Mouse (Mus musculus) neural tube, embryonic 11.5 days (tissue): ENCODE measurements around the gene Inpp1. TPM values are rescaled to one million over a fixed set of nuclear protein-coding genes. Genes with fewer than 3 reads are reported as not detected.
"Not testable (repeated sequence)": the region's sequence is repeated elsewhere in the genome, so short reads cannot be mapped to it uniquely, and the experiment has no call there.

Source experiments
- ATAC-seq: fragments of 200-750 bp; cut with Nextera tagmentation; 2 replicates; pipeline ENCODE4 v1.8.0; 2017; ENCODE audit warnings: moderate number of reproducible peaks, mild to moderate bottlenecking, moderate TSS enrichment, moderate library complexity; ENCODE audit not compliant: insufficient read depth, low FRiP score, low TSS enrichment
- DNase-seq: peaks from one replicate; pipeline ENCODE4 v3.0.0-alpha.2; 2015; ENCODE audit warnings: low spot score
- H3K27ac ChIP-seq: fragments of 300-500 bp; sonication (generic); 2 replicates; pipeline ENCODE4 v1.5.1; 2014; ENCODE audit warnings: low read depth, mild to moderate bottlenecking, low read length
- H3K27me3 ChIP-seq: fragments of 300-500 bp; sonication (generic); 2 replicates; pipeline ENCODE4 v1.6.1; 2014; ENCODE audit warnings: mild to moderate bottlenecking, low read length, mixed read lengths; ENCODE audit not compliant: control insufficient read depth, insufficient read depth
- H3K36me3 ChIP-seq: fragments of 300-500 bp; sonication (generic); 2 replicates; pipeline ENCODE4 v1.6.1; 2014; ENCODE audit warnings: mild to moderate bottlenecking, low read length, moderate library complexity, mixed read lengths; ENCODE audit not compliant: control insufficient read depth, insufficient read depth
- H3K4me1 ChIP-seq: fragments of 300-500 bp; sonication (generic); 2 replicates; pipeline ENCODE4 v1.6.1; 2014; ENCODE audit warnings: low read length, mixed read lengths; ENCODE audit not compliant: control insufficient read depth, insufficient read depth
- H3K4me2 ChIP-seq: fragments of 300-500 bp; sonication (generic); 2 replicates; pipeline ENCODE4 v1.6.1; 2014; ENCODE audit warnings: low read depth, mild to moderate bottlenecking, moderate library complexity
- H3K4me3 ChIP-seq: fragments of 300-500 bp; sonication (generic); 2 replicates; pipeline ENCODE4 v1.5.1; 2014; ENCODE audit warnings: low read depth, low read length
- H3K9ac ChIP-seq: fragments of 300-500 bp; sonication (generic); 2 replicates; pipeline ENCODE4 v1.6.1; 2014; ENCODE audit warnings: mild to moderate bottlenecking, low read length
- H3K9me3 ChIP-seq: fragments of 300-500 bp; sonication (generic); 2 replicates; pipeline ENCODE4 v1.6.1; 2016; ENCODE audit warnings: low read length; ENCODE audit not compliant: control insufficient read depth
- WGBS: fragments of 180-500 bp; shearing (Covaris S2); extraction: QIAGEN DNeasy Blood & Tissue Kit; methylation state at CpG from one replicate; pipeline ENCODE4 v1.1.7; 2014; 5-methylcytosine and 5-hydroxymethylcytosine counted together
- polyA plus RNA-seq: library from polyadenylated mRNA; unstranded; fragments of >200 nt; fragmentation: Nextera tagmentation; extraction: Ambion mirVana; gene quantifications from 2 replicates; pipeline ENCODE4 v1.2.1, GENCODE M21; 2014

Gene Inpp1
- polyA plus RNA-seq, result 11.3 and 12.4 TPM in 2 replicates

GRCm38 (mm10) chr1:52816910-52817812, at the start of gene Inpp1:
Gene Inpp1 (minus strand): TSS chr1:52817688.
- Histone ChIP-seq H3K4me3 (peak within 1 kb of the TSS; percentile 69), H3K4me2 (peak within 1 kb of the TSS; percentile 86), H3K27me3 (no peaks in the 10 kb centered on the region), H3K4me1 (no peaks in the 10 kb centered on the region), H3K27ac (0 out of 2 replicates have a peak within 1 kb of the TSS, but pooled peaks have one; percentile 14), H3K9ac (peak within 1 kb of the TSS; percentile 86), H3K36me3 (no peaks in the 10 kb centered on the region), H3K9me3 (no peaks in the 10 kb centered on the region)
- peak; percentile 75 for ATAC-seq
- under 1% methylated on average over 56 of the region's 59 CpGs for WGBS
- peak; percentile 71 for DNase-seq

GRCm38 (mm10) chr1:52866007-52866406, 48.5 kb upstream of the Inpp1 start:
- ATAC-seq, result no peak
- Histone ChIP-seq H3K9ac (no peak overlapping the region), H3K4me3 (no peak overlapping the region), H3K27ac (no peak overlapping the region), H3K27me3 (no peaks in the 10 kb centered on the region), H3K36me3 (no peaks in the 10 kb centered on the region), H3K9me3 (no peaks in the 10 kb centered on the region), H3K4me1 (no peaks in the 10 kb centered on the region), H3K4me2 (no peak overlapping the region)
- 96% methylated on average over 3 of the region's 3 CpGs for WGBS
- DNase-seq, result no peak

GRCm38 (mm10) chr1:52864220-52864619, 46.7 kb upstream of the Inpp1 start:
- no peaks in the 10 kb centered on the region for H3K4me1 ChIP-seq
- DNase-seq, result no peak
- no peaks in the 10 kb centered on the region for H3K9me3 ChIP-seq
- no peaks in the 10 kb centered on the region for H3K36me3 ChIP-seq
- H3K9ac ChIP-seq, result no peak overlapping the region
- H3K27ac ChIP-seq, result no peak overlapping the region
- H3K27me3 ChIP-seq, result no peaks in the 10 kb centered on the region
- no peak overlapping the region for H3K4me3 ChIP-seq
- WGBS, result 96% methylated on average over 1 of the region's 1 CpGs
- ATAC-seq, result no peak
- H3K4me2 ChIP-seq, result no peak overlapping the region

- 92% methylated on average over 7 of the region's 7 CpGs for WGBS
- Histone ChIP-seq H3K36me3 (no peaks in the 10 kb centered on the region), H3K4me2 (no peak overlapping the region), H3K27me3 (no peaks in the 10 kb centered on the region), H3K4me1 (no peaks in the 10 kb centered on the region), H3K9ac (no peak overlapping the region), H3K9me3 (no peaks in the 10 kb centered on the region), H3K27ac (no peak overlapping the region), H3K4me3 (no peak overlapping the region)
- ATAC-seq (no peak), DNase-seq (no peak)
Observed at GRCm38 (mm10) chr1:52855904-52856601, 38.6 kb upstream of the Inpp1 start.

GRCm38 (mm10) chr1:52854029-52854428, 36.5 kb upstream of the Inpp1 start:
- not testable (repeated sequence) for H3K4me1 ChIP-seq, H3K27ac ChIP-seq, H3K27me3 ChIP-seq, H3K4me3 ChIP-seq, H3K9me3 ChIP-seq, H3K4me2 ChIP-seq, ATAC-seq, H3K9ac ChIP-seq, H3K36me3 ChIP-seq, DNase-seq
- no CpG with 5 or more reads among the region's 1 CpGs for WGBS

GRCm38 (mm10) chr1:52849422-52849821, 31.9 kb upstream of the Inpp1 start:
- DNase-seq (no peak), ATAC-seq (no peak)
- no peak overlapping the region for H3K9ac ChIP-seq
- H3K27ac ChIP-seq, result no peak overlapping the region
- no peak overlapping the region for H3K4me3 ChIP-seq
- no peaks in the 10 kb centered on the region for H3K27me3 ChIP-seq
- no peaks in the 10 kb centered on the region for H3K9me3 ChIP-seq
- H3K4me2 ChIP-seq, result no peak overlapping the region
- no peaks in the 10 kb centered on the region for H3K4me1 ChIP-seq
- WGBS, result 81% methylated on average over 4 of the region's 4 CpGs
- no peaks in the 10 kb centered on the region for H3K36me3 ChIP-seq

GRCm38 (mm10) chr1:52846556-52846955, 29.1 kb upstream of the Inpp1 start:
- no peak overlapping the region for H3K4me2 ChIP-seq
- WGBS, result 81% methylated on average over 4 of the region's 4 CpGs

GRCm38 (mm10) chr1:52844782-52845665, 27.5 kb upstream of the Inpp1 start, which contains the start of gene Hibch:
Gene Hibch (plus strand): TSS chr1:52844929.
- Histone ChIP-seq H3K4me1 (no peaks in the 10 kb centered on the region), H3K4me3 (peak within 1 kb of the TSS; percentile 53), H3K9me3 (no peaks in the 10 kb centered on the region), H3K27me3 (no peaks in the 10 kb centered on the region), H3K4me2 (peak within 1 kb of the TSS; percentile 71), H3K9ac (peak within 1 kb of the TSS; percentile 76), H3K36me3 (no peaks in the 10 kb centered on the region), H3K27ac (no peak within 1 kb of the TSS)
- DNase-seq, result peak; percentile 99
- ATAC-seq, result peak; percentile 100
- whole genome bisulfite sequencing, result 3% methylated on average over 45 of the region's 45 CpGs

More at GRCm38 (mm10) chr1:52846556-52846955, 29.1 kb upstream of the Inpp1 start:
- ATAC-seq (no peak), DNase-seq (no peak)
- Histone ChIP-seq H3K4me1 (no peaks in the 10 kb centered on the region), H3K27ac (no peak overlapping the region), H3K27me3 (no peaks in the 10 kb centered on the region), H3K4me3 (no peak overlapping the region), H3K9me3 (no peaks in the 10 kb centered on the region), H3K36me3 (no peaks in the 10 kb centered on the region), H3K9ac (no peak overlapping the region)
